Mouse (Mus musculus): ENCODE measurements around the gene Cant1. TPM values are rescaled to one million over a fixed set of nuclear protein-coding genes. Genes with fewer than 3 reads are reported as not detected.
A peak's percentile ranks its signal among the peaks of the same experiment; 100 is the strongest.

The Cant1 gene
- polyA plus RNA-seq, 1 experiment: 1.5 TPM

GRCm38 (mm10) chr11:118403951-118404899 lies 14.7 kb downstream of the Cant1 start:
- no peaks in the 10 kb centered on the region for H3K9me3 ChIP-seq (ENCODE audit: control insufficient read depth, low read length)
- peaks cover 20% of the 10 kb centered on the region for H3K4me1 ChIP-seq (ENCODE audit: control insufficient read depth)
- peaks cover 36% of the 10 kb centered on the region for H3K36me3 ChIP-seq (ENCODE audit: control insufficient read depth)
- H3K4me3 ChIP-seq (replicated peaks): no peak overlapping the region
- H3K27me3 ChIP-seq (ENCODE audit: control insufficient read depth): no peaks in the 10 kb centered on the region
- no peak for TF ChIP-seq GATA1 (IDR thresholded peaks at IDR 0.05; ENCODE audit: low read length)
- TF ChIP-seq TAL1 (IDR thresholded peaks at IDR 0.05; ENCODE audit: low read length): no peak

GRCm38 (mm10) chr11:118403183-118403582 lies 15.7 kb downstream of the Cant1 start:
- H3K36me3 ChIP-seq (ENCODE audit: control insufficient read depth): peaks cover 26% of the 10 kb centered on the region
- H3K4me1 ChIP-seq (ENCODE audit: control insufficient read depth): peaks cover 20% of the 10 kb centered on the region
- TF ChIP-seq GATA1 (IDR thresholded peaks at IDR 0.05; ENCODE audit: low read length) (no peak), TAL1 (IDR thresholded peaks at IDR 0.05; ENCODE audit: low read length) (no peak)

GRCm38 (mm10) chr11:118401760-118402280 lies 17.1 kb downstream of the Cant1 start, which contains the start of gene Lgals3bp:
Gene Lgals3bp, minus strand, starts transcription at chr11:118402092.
- H3K4me1 ChIP-seq (ENCODE audit: control insufficient read depth): peaks cover 20% of the 10 kb centered on the region
- no peak for TF ChIP-seq GATA1 (IDR thresholded peaks at IDR 0.05; ENCODE audit: low read length)
- no peak for TF ChIP-seq TAL1 (IDR thresholded peaks at IDR 0.05; ENCODE audit: low read length)
- H3K9me3 ChIP-seq (ENCODE audit: control insufficient read depth, low read length): no peaks in the 10 kb centered on the region
- peaks cover 16% of the 10 kb centered on the region for H3K36me3 ChIP-seq (ENCODE audit: control insufficient read depth)
- H3K4me3 ChIP-seq (replicated peaks): peak within 1 kb of the TSS; percentile 21
- H3K27me3 ChIP-seq (ENCODE audit: control insufficient read depth): no peaks in the 10 kb centered on the region

More at GRCm38 (mm10) chr11:118403183-118403582, 15.7 kb downstream of the Cant1 start:
- H3K27me3 ChIP-seq (ENCODE audit: control insufficient read depth): no peaks in the 10 kb centered on the region
- no peaks in the 10 kb centered on the region for H3K9me3 ChIP-seq (ENCODE audit: control insufficient read depth, low read length)
- H3K4me3 ChIP-seq (replicated peaks): no peak overlapping the region

- no peaks in the 10 kb centered on the region for H3K27me3 ChIP-seq (ENCODE audit: control insufficient read depth)
- no peak for TF ChIP-seq TAL1 (IDR thresholded peaks at IDR 0.05; ENCODE audit: low read length)
- no peak for TF ChIP-seq GATA1 (IDR thresholded peaks at IDR 0.05; ENCODE audit: low read length)
- H3K9me3 ChIP-seq (ENCODE audit: control insufficient read depth, low read length): no peaks in the 10 kb centered on the region
- H3K36me3 ChIP-seq (ENCODE audit: control insufficient read depth): peaks cover 14% of the 10 kb centered on the region
- peak overlapping the region; percentile 21 for H3K4me3 ChIP-seq (replicated peaks)
- H3K4me1 ChIP-seq (ENCODE audit: control insufficient read depth): peaks cover 20% of the 10 kb centered on the region
Observed at GRCm38 (mm10) chr11:118401195-118401594, 17.7 kb downstream of the Cant1 start.

- Histone ChIP-seq H3K4me1 (ENCODE audit: control insufficient read depth) (peaks cover 20% of the 10 kb centered on the region), H3K4me3 (replicated peaks) (no peak overlapping the region), H3K9me3 (ENCODE audit: control insufficient read depth, low read length) (peaks cover 1% of the 10 kb centered on the region; the same call in 1 of the 2 replicates), H3K27me3 (ENCODE audit: control insufficient read depth) (no peaks in the 10 kb centered on the region), H3K36me3 (ENCODE audit: control insufficient read depth) (peaks cover 13% of the 10 kb centered on the region)
- no peak for TF ChIP-seq TAL1 (IDR thresholded peaks at IDR 0.05; ENCODE audit: low read length)
- TF ChIP-seq GATA1 (IDR thresholded peaks at IDR 0.05; ENCODE audit: low read length): no peak
Observed at GRCm38 (mm10) chr11:118400566-118400936, 18.3 kb downstream of the Cant1 start.

GRCm38 (mm10) chr11:118399891-118400565 lies 18.9 kb downstream of the Cant1 start:
- H3K27me3 ChIP-seq (ENCODE audit: control insufficient read depth): no peaks in the 10 kb centered on the region
- peaks cover 15% of the 10 kb centered on the region for H3K36me3 ChIP-seq (ENCODE audit: control insufficient read depth)
- peaks cover 20% of the 10 kb centered on the region for H3K4me1 ChIP-seq (ENCODE audit: control insufficient read depth)
- no peak overlapping the region for H3K4me3 ChIP-seq (replicated peaks)
- TF ChIP-seq GATA1 (IDR thresholded peaks at IDR 0.05; ENCODE audit: low read length) (no peak), TAL1 (IDR thresholded peaks at IDR 0.05; ENCODE audit: low read length) (no peak)
- H3K9me3 ChIP-seq (ENCODE audit: control insufficient read depth, low read length): peaks cover 3% of the 10 kb centered on the region; the same call in 1 of the 2 replicates

- H3K9me3 ChIP-seq (ENCODE audit: control insufficient read depth, low read length): peaks cover 3% of the 10 kb centered on the region; the same call in 1 of the 2 replicates
- H3K36me3 ChIP-seq (ENCODE audit: control insufficient read depth): peaks cover 16% of the 10 kb centered on the region
- peaks cover 20% of the 10 kb centered on the region for H3K4me1 ChIP-seq (ENCODE audit: control insufficient read depth)
- H3K27me3 ChIP-seq (ENCODE audit: control insufficient read depth): no peaks in the 10 kb centered on the region
- TF ChIP-seq GATA1 (IDR thresholded peaks at IDR 0.05; ENCODE audit: low read length): no peak
- TF ChIP-seq TAL1 (IDR thresholded peaks at IDR 0.05; ENCODE audit: low read length): no peak
- H3K4me3 ChIP-seq (replicated peaks): no peak overlapping the region
Observed at GRCm38 (mm10) chr11:118397806-118398530, 20.9 kb downstream of the Cant1 start.

GRCm38 (mm10) chr11:118394538-118394937 lies 24.3 kb downstream of the Cant1 start:
- H3K27me3 ChIP-seq (ENCODE audit: control insufficient read depth): no peaks in the 10 kb centered on the region
- peaks cover 2% of the 10 kb centered on the region for H3K4me1 ChIP-seq (ENCODE audit: control insufficient read depth)
- no peak overlapping the region for H3K4me3 ChIP-seq (replicated peaks)
- TF ChIP-seq GATA1 (IDR thresholded peaks at IDR 0.05; ENCODE audit: low read length): no peak
- H3K9me3 ChIP-seq (ENCODE audit: control insufficient read depth, low read length): peaks cover 3% of the 10 kb centered on the region; the same call in 1 of the 2 replicates
- peaks cover 16% of the 10 kb centered on the region for H3K36me3 ChIP-seq (ENCODE audit: control insufficient read depth)
